Comparison of ENCODE assay signal across 28 mouse cellular contexts in the genomic region with DNA sequence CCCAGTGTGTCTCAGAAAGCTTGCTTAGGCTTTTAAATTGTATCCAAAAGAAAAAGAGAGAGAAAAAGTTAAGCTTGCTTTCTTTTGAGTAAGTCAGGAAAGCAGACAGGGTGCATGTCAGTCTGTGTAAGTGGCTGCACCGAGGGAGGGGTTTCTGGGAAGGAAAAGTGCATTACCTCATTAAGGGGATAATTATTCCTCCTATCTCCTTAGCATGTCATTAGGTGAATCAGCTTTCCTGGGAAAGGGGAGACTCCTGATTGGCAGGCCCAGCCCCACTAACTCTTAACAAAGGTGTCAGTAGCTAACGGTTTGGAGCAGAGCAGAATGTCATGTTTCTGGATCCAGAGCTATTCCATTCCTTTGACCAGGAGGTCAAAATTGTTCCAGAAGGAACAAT.
"Had no signal": no experiment of that assay in that cellular context is flagged by ENCODE, and none has a peak within 500 bp of the region (broad histone marks: within the 10 kb centered on the region; RNA-seq: fewer than 3 reads in every experiment).

No protein-coding gene starts in this region.

- H3K36me3 ChIP-seq: heart, embryonic 10.5 days; heart, embryonic 12.5 days; hindbrain, embryonic 10.5 days; hindbrain, embryonic 12.5 days; intestine, embryonic 15.5 days; limb, embryonic 10.5 days; limb, embryonic 12.5 days; liver, embryonic 13.5 days; liver, embryonic 15.5 days had no signal

- H3K9me3 ChIP-seq: heart, embryonic 10.5 days; heart, embryonic 12.5 days; hindbrain, embryonic 10.5 days; hindbrain, embryonic 12.5 days; intestine, embryonic 15.5 days; limb, embryonic 10.5 days; limb, embryonic 12.5 days; liver, embryonic 13.5 days; liver, embryonic 15.5 days had no signal

- H3K27me3 ChIP-seq: heart, embryonic 12.5 days; hindbrain, embryonic 12.5 days; intestine, embryonic 15.5 days; limb, embryonic 12.5 days; liver, embryonic 13.5 days; liver, embryonic 15.5 days had no signal

- H3K4me1 ChIP-seq: heart, embryonic 10.5 days; heart, embryonic 12.5 days; hindbrain, embryonic 10.5 days; hindbrain, embryonic 12.5 days; intestine, embryonic 15.5 days; liver, embryonic 13.5 days; liver, embryonic 15.5 days had no signal

- H3K27ac ChIP-seq: gastrocnemius, adult 2 months; heart, embryonic 10.5 days; hindbrain, embryonic 10.5 days; hindbrain, embryonic 12.5 days; hindbrain, embryonic 14.5 days; intestine, embryonic 15.5 days; layer of hippocampus, adult 2 months; limb, embryonic 10.5 days; limb, embryonic 12.5 days; liver, embryonic 13.5 days; liver, embryonic 15.5 days had no signal

- H3K4me2 ChIP-seq: heart, embryonic 12.5 days; hindbrain, embryonic 12.5 days; hindbrain, embryonic 14.5 days; intestine, embryonic 15.5 days; limb, embryonic 12.5 days; liver, embryonic 11.5 days; liver, embryonic 13.5 days; liver, embryonic 15.5 days had no signal

- DNase-seq: gastrocnemius, adult 2 months; gastrocnemius, postnatal 10 days; gastrocnemius, postnatal 25 days; heart, adult 18-20 months; heart, postnatal 10 days; heart, postnatal 4 days; kidney, adult 18-20 months; kidney, adult 8-10 months; kidney, postnatal 10 days; kidney, postnatal 25 days; kidney, postnatal 4 days; layer of hippocampus, postnatal 36 days; liver; liver, embryonic 13.5 days had no signal

- H3K9ac ChIP-seq: heart, embryonic 12.5 days; hindbrain, embryonic 12.5 days; hindbrain, embryonic 14.5 days; intestine, embryonic 15.5 days; limb, embryonic 12.5 days; liver, embryonic 13.5 days; liver, embryonic 15.5 days had no signal

- H3K4me3 ChIP-seq: gastrocnemius, adult 2 months; heart, embryonic 10.5 days; heart, embryonic 12.5 days; hindbrain, embryonic 10.5 days; hindbrain, embryonic 12.5 days; intestine, embryonic 15.5 days; layer of hippocampus, adult 2 months; limb, embryonic 10.5 days; limb, embryonic 12.5 days; liver, embryonic 13.5 days; liver, embryonic 15.5 days had no signal

- ATAC-seq: hindbrain, embryonic 16.5 days; inflammation-experienced regulatory T-cells, adult 6 months; intestine, embryonic 15.5 days; intestine, postnatal 0 days had no signal
